Mouse (Mus musculus): ENCODE results near the gene Usp10.

Gene Usp10

GRCm38 (mm10) chr8:119958076-119958475 is 47.9 kb downstream of the Usp10 start:
- no peak for DNase-seq (ENCODE audit: low read depth, low spot score)

- no peak for DNase-seq (ENCODE audit: low read depth, low spot score)
Measured at GRCm38 (mm10) chr8:119960531-119961104, 50.5 kb downstream of the Usp10 start.

- no peak for DNase-seq (ENCODE audit: low read depth, low spot score)
Measured at GRCm38 (mm10) chr8:119964859-119965258, 54.7 kb downstream of the Usp10 start.

GRCm38 (mm10) chr8:119967435-119967834 is 57.3 kb downstream of the Usp10 start:
- no peak for DNase-seq (ENCODE audit: low read depth, low spot score)

- no peak for DNase-seq (ENCODE audit: low read depth, low spot score)
Measured at GRCm38 (mm10) chr8:119970169-119970568, 60.0 kb downstream of the Usp10 start.

- no peak for DNase-seq (ENCODE audit: low read depth, low spot score)
Measured at GRCm38 (mm10) chr8:119972558-119972957, 62.4 kb downstream of the Usp10 start.

GRCm38 (mm10) chr8:119978770-119979381 is 68.7 kb downstream of the Usp10 start:
- DNase-seq (ENCODE audit: low read depth, low spot score) = no peak

GRCm38 (mm10) chr8:119981253-119981652 is 71.1 kb downstream of the Usp10 start:
- DNase-seq (ENCODE audit: low read depth, low spot score) = peak; percentile 23

- peak; percentile 43 for DNase-seq (ENCODE audit: low read depth, low spot score)
Measured at GRCm38 (mm10) chr8:119984085-119984484, 73.9 kb downstream of the Usp10 start.

GRCm38 (mm10) chr8:119986174-119986573 is 76.0 kb downstream of the Usp10 start:
- DNase-seq (ENCODE audit: low read depth, low spot score) = no peak

GRCm38 (mm10) chr8:119988087-119988486 is 77.9 kb downstream of the Usp10 start:
- DNase-seq (ENCODE audit: low read depth, low spot score) = no peak

- DNase-seq (ENCODE audit: low read depth, low spot score) = no peak
Measured at GRCm38 (mm10) chr8:119992249-119992648, 82.1 kb downstream of the Usp10 start, which contains the start of gene Crispld2. Gene Crispld2 (plus strand): TSS chr8:119992438.

- DNase-seq (ENCODE audit: low read depth, low spot score) = no peak
Measured at GRCm38 (mm10) chr8:119994114-119994513, 84.0 kb downstream of the Usp10 start.

GRCm38 (mm10) chr8:119994556-119994955 is 84.4 kb downstream of the Usp10 start:
- no peak for DNase-seq (ENCODE audit: low read depth, low spot score)

GRCm38 (mm10) chr8:119997266-119997665 is 87.1 kb downstream of the Usp10 start:
- no peak for DNase-seq (ENCODE audit: low read depth, low spot score)

GRCm38 (mm10) chr8:120000461-120000860 is 90.3 kb downstream of the Usp10 start:
- DNase-seq (ENCODE audit: low read depth, low spot score) = no peak

GRCm38 (mm10) chr8:120001712-120002111 is 91.6 kb downstream of the Usp10 start:
- no peak for DNase-seq (ENCODE audit: low read depth, low spot score)

GRCm38 (mm10) chr8:120002348-120002747 is 92.2 kb downstream of the Usp10 start:
- no peak for DNase-seq (ENCODE audit: low read depth, low spot score)

GRCm38 (mm10) chr8:120004154-120004702 is 94.1 kb downstream of the Usp10 start:
- no peak for DNase-seq (ENCODE audit: low read depth, low spot score)

GRCm38 (mm10) chr8:120004705-120005381 is 94.7 kb downstream of the Usp10 start:
- DNase-seq (ENCODE audit: low read depth, low spot score) = no peak

GRCm38 (mm10) chr8:120006645-120007160 is 96.5 kb downstream of the Usp10 start:
- DNase-seq (ENCODE audit: low read depth, low spot score) = no peak
